ENCODE assay signal across 21 mouse cellular contexts in genomic region chr9:70266186-70266585, GRCm38 (mm10).
"Had no signal": no experiment of that assay in that cellular context is flagged by ENCODE, and none has a peak within 500 bp of the region (broad histone marks: within the 10 kb centered on the region; RNA-seq: fewer than 3 reads in every experiment).

No protein-coding gene starts in this region.

- DNase-seq: gastrocnemius, postnatal 25 days; heart, adult 18-20 months; heart, postnatal 10 days; heart, postnatal 4 days; kidney, postnatal 10 days; kidney, postnatal 4 days; liver; liver, embryonic 13.5 days had no signal

- H3K36me3 ChIP-seq: heart, embryonic 10.5 days; heart, embryonic 12.5 days; hindbrain, embryonic 10.5 days; hindbrain, embryonic 12.5 days; intestine, embryonic 15.5 days; kidney, embryonic 15.5 days; limb, embryonic 10.5 days; limb, embryonic 12.5 days; liver, embryonic 13.5 days had no signal

- H3K4me2 ChIP-seq: heart, embryonic 12.5 days; hindbrain, embryonic 12.5 days; hindbrain, embryonic 14.5 days; intestine, embryonic 15.5 days; kidney, embryonic 15.5 days; limb, embryonic 12.5 days; liver, embryonic 13.5 days had no signal

- ATAC-seq: hindbrain, embryonic 16.5 days; inflammation-experienced regulatory T-cells, adult 6 months; intestine, embryonic 15.5 days; intestine, postnatal 0 days had no signal

- H3K9ac ChIP-seq: heart, embryonic 12.5 days; hindbrain, embryonic 12.5 days; hindbrain, embryonic 14.5 days; intestine, embryonic 15.5 days; kidney, embryonic 15.5 days; limb, embryonic 12.5 days; liver, embryonic 13.5 days had no signal

- H3K27ac ChIP-seq: heart, embryonic 10.5 days; hindbrain, embryonic 10.5 days; hindbrain, embryonic 12.5 days; hindbrain, embryonic 14.5 days; intestine, embryonic 15.5 days; kidney, embryonic 15.5 days; left cerebral cortex, adult 2 months; limb, embryonic 10.5 days; limb, embryonic 12.5 days; liver, embryonic 13.5 days had no signal

- H3K4me3 ChIP-seq: heart, embryonic 10.5 days; heart, embryonic 12.5 days; hindbrain, embryonic 10.5 days; hindbrain, embryonic 12.5 days; intestine, embryonic 15.5 days; kidney, embryonic 15.5 days; left cerebral cortex, adult 2 months; limb, embryonic 10.5 days; limb, embryonic 12.5 days; liver, embryonic 13.5 days had no signal

- H3K27me3 ChIP-seq: heart, embryonic 12.5 days; hindbrain, embryonic 12.5 days; intestine, embryonic 15.5 days; kidney, embryonic 15.5 days; limb, embryonic 12.5 days had no signal

- H3K9me3 ChIP-seq: heart, embryonic 10.5 days; heart, embryonic 12.5 days; hindbrain, embryonic 10.5 days; hindbrain, embryonic 12.5 days; intestine, embryonic 15.5 days; kidney, embryonic 15.5 days; limb, embryonic 10.5 days; limb, embryonic 12.5 days; liver, embryonic 13.5 days had no signal
